Mouse (Mus musculus): ENCODE data around the gene Trpc1. TPM values are rescaled to one million over a fixed set of nuclear protein-coding genes. Genes with fewer than 3 reads are reported as not detected.

Gene Trpc1
- polyA plus RNA-seq, 1 experiment from 2014 or later, result 6.5 TPM

- no peaks in the 10 kb centered on the region for H3K27me3 ChIP-seq
- WGBS, result 10% methylated on average over 9 of the region's 9 CpGs
- H3K36me3 ChIP-seq, result no peaks in the 10 kb centered on the region
- peaks cover 20% of the 10 kb centered on the region for H3K4me1 ChIP-seq
- peak overlapping the region; percentile 19 for H3K4me2 ChIP-seq (replicated peaks)
- H3K9me3 ChIP-seq, result no peaks in the 10 kb centered on the region
- no peak overlapping the region for H3K4me3 ChIP-seq
- H3K9ac ChIP-seq (replicated peaks), result no peak overlapping the region
- ATAC-seq (replicated peaks), result peak; percentile 42; the same call in 1 of the 2 replicates
- H3K27ac ChIP-seq (replicated peaks), result 0 out of 2 replicates have a peak overlapping the region, but pooled peaks have one; percentile 4
Measured at GRCm38 (mm10) chr9:95667836-95668235, 82.3 kb downstream of the Trpc1 start.

- WGBS, result 81% methylated on average over 6 of the region's 6 CpGs
- no peaks in the 10 kb centered on the region for H3K36me3 ChIP-seq
- no peak overlapping the region for H3K4me3 ChIP-seq
- no peak overlapping the region for H3K9ac ChIP-seq (replicated peaks)
- H3K4me1 ChIP-seq, result peaks cover 20% of the 10 kb centered on the region
- no peaks in the 10 kb centered on the region for H3K9me3 ChIP-seq
- ATAC-seq (replicated peaks), result no peak
- H3K4me2 ChIP-seq (replicated peaks), result no peak overlapping the region
- H3K27ac ChIP-seq (replicated peaks), result no peak overlapping the region
- no peaks in the 10 kb centered on the region for H3K27me3 ChIP-seq
Measured at GRCm38 (mm10) chr9:95665835-95666234, 84.3 kb downstream of the Trpc1 start.

- Histone ChIP-seq H3K9ac (replicated peaks) (no peak overlapping the region), H3K9me3 (no peaks in the 10 kb centered on the region), H3K4me2 (replicated peaks) (no peak overlapping the region), H3K4me1 (peaks cover 20% of the 10 kb centered on the region), H3K4me3 (no peak overlapping the region), H3K27me3 (no peaks in the 10 kb centered on the region), H3K36me3 (no peaks in the 10 kb centered on the region), H3K27ac (replicated peaks) (no peak overlapping the region)
- 11% methylated on average over 10 of the region's 10 CpGs for WGBS
- ATAC-seq (replicated peaks), result peak; percentile 63; the same call in 1 of the 2 replicates
Measured at GRCm38 (mm10) chr9:95664290-95664989, 85.7 kb downstream of the Trpc1 start.

GRCm38 (mm10) chr9:95657941-95658340 lies 92.2 kb downstream of the Trpc1 start:
- Histone ChIP-seq H3K36me3 (no peaks in the 10 kb centered on the region), H3K4me1 (no peaks in the 10 kb centered on the region), H3K9me3 (no peaks in the 10 kb centered on the region), H3K27ac (replicated peaks) (no peak overlapping the region), H3K27me3 (no peaks in the 10 kb centered on the region), H3K4me2 (replicated peaks) (no peak overlapping the region), H3K4me3 (no peak overlapping the region), H3K9ac (replicated peaks) (no peak overlapping the region)
- no peak for ATAC-seq (replicated peaks)
- 80% methylated on average over 2 of the region's 2 CpGs for WGBS

Other genes starting within 250 kb of the Trpc1 start
- 154 and 162 TPM in 2 replicates for gene U2surp, start 238.4 kb downstream of the Trpc1 start, polyA plus RNA-seq (2015; fragmentation: Nextera tagmentation; extraction: Ambion mirVana)
- 2.9 and 3.2 TPM in 2 replicates for gene Paqr9, start 190.7 kb downstream of the Trpc1 start, polyA plus RNA-seq (2015; fragmentation: Nextera tagmentation; extraction: Ambion mirVana)
- gene Pcolce2, start 112.8 kb downstream of the Trpc1 start, polyA plus RNA-seq (2015; fragmentation: Nextera tagmentation; extraction: Ambion mirVana), result 2.0 and 2.4 TPM in 2 replicates
- 2.8 and 3.5 TPM in 2 replicates for gene Pls1, start 94.9 kb upstream of the Trpc1 start, polyA plus RNA-seq (2015; fragmentation: Nextera tagmentation; extraction: Ambion mirVana)
- gene Atr, start 107.2 kb upstream of the Trpc1 start, polyA plus RNA-seq (2015; fragmentation: Nextera tagmentation; extraction: Ambion mirVana), result 15.6 and 16.2 TPM in 2 replicates
- gene Xrn1, start 204.4 kb upstream of the Trpc1 start, polyA plus RNA-seq (2015; fragmentation: Nextera tagmentation; extraction: Ambion mirVana), result 18.0 and 18.8 TPM in 2 replicates